ENCODE assay signal across 17 mouse cellular contexts in genomic region chr7:3420466-3420865, GRCm38 (mm10). TPM values are rescaled to one million over a fixed set of nuclear protein-coding genes. Genes with fewer than 3 reads are reported as not detected.
"Had no signal": no experiment of that assay in that cellular context is flagged by ENCODE, and none has a peak within 500 bp of the region (broad histone marks: within the 10 kb centered on the region; RNA-seq: fewer than 3 reads in every experiment).

No protein-coding gene starts in this region.

- H3K9me3 ChIP-seq: limb, embryonic 10.5 days; liver, embryonic 15.5 days; midbrain, embryonic 13.5 days; neural tube, embryonic 12.5 days had no signal

- H3K4me3 ChIP-seq: left cerebral cortex, adult 2 months; limb, embryonic 10.5 days; liver, embryonic 15.5 days; midbrain, embryonic 13.5 days; neural tube, embryonic 12.5 days had no signal

- H3K36me3 ChIP-seq: limb, embryonic 10.5 days; liver, embryonic 15.5 days; midbrain, embryonic 13.5 days; neural tube, embryonic 12.5 days had no signal

- H3K4me2 ChIP-seq: liver, embryonic 11.5 days; liver, embryonic 15.5 days; midbrain, embryonic 13.5 days; neural tube, embryonic 12.5 days had no signal

- ATAC-seq: lung, postnatal 0 days; midbrain, embryonic 13.5 days had no signal

- H3K27ac ChIP-seq: left cerebral cortex, adult 2 months; limb, embryonic 10.5 days; liver, embryonic 15.5 days; midbrain, embryonic 13.5 days; neural tube, embryonic 12.5 days had no signal

- H3K9ac ChIP-seq: liver, embryonic 15.5 days; midbrain, embryonic 13.5 days; neural tube, embryonic 12.5 days had no signal

- DNase-seq: kidney, adult 11 months; kidney, adult 9 months; kidney, postnatal 10 days; kidney, postnatal 4 days; lung, adult 2 months; lung, postnatal 36 days; right cerebral cortex, postnatal 4 days; spleen, adult 18-20 months had no signal

RNA-seq across cellular contexts. Expression of gene Cacng6, which starts 3.5 kb away (rescaled TPM):
- total RNA-seq: megakaryocyte progenitor cell, adult 5-6 weeks; neutrophil, adult 5-6 weeks had no signal
- polyA plus RNA-seq: liver, embryonic 11.5 days; lung, postnatal 0 days; midbrain, embryonic 13.5 days had no signal

RNA-seq across cellular contexts. Expression of gene Cacng8, which starts 30.0 kb away (rescaled TPM):
- total RNA-seq: megakaryocyte progenitor cell, adult 5-6 weeks; neutrophil, adult 5-6 weeks had no signal
- polyA plus RNA-seq: liver, embryonic 15.5 days; lung, adult 2 months had no signal
